6 mouse cellular contexts compared by ENCODE assay signal in genomic region chr14:103780336-103780735, GRCm38 (mm10).
A peak's percentile ranks its signal among the peaks of the same experiment; 100 is the strongest.
DNase-seq lines count a peak whose midpoint lies in the region; ATAC-seq lines count a peak whose summit lies in the region.
"Not testable (repeated sequence)": the region's sequence is repeated elsewhere in the genome, so short reads cannot be mapped to it uniquely, and the experiment has no call there.

No protein-coding gene starts in this region.

- not testable (repeated sequence) for ATAC-seq in forebrain, embryonic 13.5 days; hindbrain, embryonic 15.5 days (ENCODE audit: low FRiP score, low read depth); midbrain, embryonic 13.5 days
- ATAC-seq in liver, embryonic 11.5 days (replicated peaks; ENCODE audit: low FRiP score) = 0 out of 2 replicates have a peak, but pooled peaks have one; percentile 36
- ATAC-seq in liver, embryonic 13.5 days (ENCODE audit: low read depth) = peak; percentile 57; the same call in 1 of the 2 replicates

- H3K27ac ChIP-seq in forebrain, embryonic 13.5 days = 0 out of 2 replicates have a peak overlapping the region, but pooled peaks have one; percentile 32
- H3K27ac ChIP-seq in hindbrain, embryonic 15.5 days (replicated peaks); liver, embryonic 11.5 days (ENCODE audit: low read depth, low read length); liver, embryonic 13.5 days: not testable (repeated sequence)
- H3K27ac ChIP-seq in midbrain, embryonic 10.5 days (replicated peaks) = peak overlapping the region; percentile 86; the same call in 1 of the 2 replicates
- peak overlapping the region; percentile 66; the same call in 1 of the 2 replicates for H3K27ac ChIP-seq in midbrain, embryonic 13.5 days

- H3K27me3 ChIP-seq in forebrain, embryonic 13.5 days; hindbrain, embryonic 15.5 days; liver, embryonic 11.5 days (replicated peaks; ENCODE audit: control insufficient read depth, insufficient read depth, low read length); liver, embryonic 13.5 days; midbrain, embryonic 10.5 days (ENCODE audit: low read depth, poor library complexity, severe bottlenecking); midbrain, embryonic 13.5 days: not testable (repeated sequence)

- 90% methylated on average over 6 of the region's 6 CpGs for WGBS in forebrain, embryonic 13.5 days
- 90% methylated on average over 6 of the region's 6 CpGs for WGBS in hindbrain, embryonic 15.5 days
- 85% methylated on average over 6 of the region's 6 CpGs for WGBS in liver, embryonic 11.5 days
- WGBS in liver, embryonic 13.5 days (ENCODE audit: insufficient replicate concordance) = 80% methylated on average over 6 of the region's 6 CpGs
- WGBS in midbrain, embryonic 10.5 days = 97% methylated on average over 6 of the region's 6 CpGs
- WGBS in midbrain, embryonic 13.5 days = 93% methylated on average over 6 of the region's 6 CpGs

- not testable (repeated sequence) for H3K4me3 ChIP-seq in forebrain, embryonic 13.5 days; hindbrain, embryonic 15.5 days; liver, embryonic 11.5 days (ENCODE audit: low read depth, low read length); liver, embryonic 13.5 days (replicated peaks); midbrain, embryonic 10.5 days; midbrain, embryonic 13.5 days (replicated peaks)

- H3K4me2 ChIP-seq in forebrain, embryonic 13.5 days; liver, embryonic 11.5 days; liver, embryonic 13.5 days; midbrain, embryonic 13.5 days (replicated peaks): not testable (repeated sequence)
- 0 out of 2 replicates have a peak overlapping the region, but pooled peaks have one; percentile 62 for H3K4me2 ChIP-seq in hindbrain, embryonic 15.5 days

- DNase-seq in liver, embryonic 11.5 days (ENCODE audit: low spot score); liver, embryonic 13.5 days; midbrain, embryonic 10.5 days (ENCODE audit: low spot score): not testable (repeated sequence)

- not testable (repeated sequence) for H3K36me3 ChIP-seq in forebrain, embryonic 13.5 days (ENCODE audit: poor library complexity, severe bottlenecking); hindbrain, embryonic 15.5 days; liver, embryonic 11.5 days (ENCODE audit: control insufficient read depth, insufficient read depth, low read length); liver, embryonic 13.5 days; midbrain, embryonic 10.5 days; midbrain, embryonic 13.5 days

- not testable (repeated sequence) for H3K9ac ChIP-seq in forebrain, embryonic 13.5 days; hindbrain, embryonic 15.5 days; liver, embryonic 11.5 days (ENCODE audit: low read depth, low read length); liver, embryonic 13.5 days; midbrain, embryonic 13.5 days (replicated peaks)

- not testable (repeated sequence) for H3K9me3 ChIP-seq in forebrain, embryonic 13.5 days (replicated peaks); hindbrain, embryonic 15.5 days; liver, embryonic 11.5 days (ENCODE audit: control insufficient read depth, low read length); liver, embryonic 13.5 days (replicated peaks); midbrain, embryonic 10.5 days (replicated peaks); midbrain, embryonic 13.5 days

- H3K4me1 ChIP-seq in forebrain, embryonic 13.5 days = peaks cover 32% of the 10 kb centered on the region
- H3K4me1 ChIP-seq in hindbrain, embryonic 15.5 days (replicated peaks) = peaks cover 20% of the 10 kb centered on the region
- not testable (repeated sequence) for H3K4me1 ChIP-seq in liver, embryonic 11.5 days (replicated peaks; ENCODE audit: control insufficient read depth, insufficient read depth, low read length); liver, embryonic 13.5 days (replicated peaks)
- peaks cover 35% of the 10 kb centered on the region for H3K4me1 ChIP-seq in midbrain, embryonic 10.5 days
- peaks cover 25% of the 10 kb centered on the region for H3K4me1 ChIP-seq in midbrain, embryonic 13.5 days (replicated peaks)
